Comparison of ENCODE assay signal across 14 mouse cellular contexts in genomic region chr12:103673179-103673578, GRCm38 (mm10). TPM values are rescaled to one million over a fixed set of nuclear protein-coding genes. Genes with fewer than 3 reads are reported as not detected.
A peak's percentile ranks its signal among the peaks of the same experiment; 100 is the strongest.
DNase-seq lines count a peak whose midpoint lies in the region; ATAC-seq and TF ChIP-seq lines count a peak whose summit lies in the region.
"Had no signal": no experiment of that assay in that cellular context is flagged by ENCODE, and none has a peak within 500 bp of the region (broad histone marks: within the 10 kb centered on the region; RNA-seq: fewer than 3 reads in every experiment).

No protein-coding gene starts in this region.

- 72% methylated on average over 2 of the region's 2 CpGs for WGBS in heart, adult 2 months
- WGBS in heart, embryonic 10.5 days = 92% methylated on average over 2 of the region's 2 CpGs
- 34% methylated on average over 2 of the region's 2 CpGs for WGBS in lung, embryonic 16.5 days
- WGBS in midbrain, embryonic 16.5 days = 79% methylated on average over 2 of the region's 2 CpGs

- ATAC-seq in lung, embryonic 16.5 days (ENCODE audit: low read depth) = peak; percentile 52
- no peak for ATAC-seq in frontal cortex, adult (ENCODE audit: low TSS enrichment)
- ATAC-seq in midbrain, embryonic 16.5 days = no peak

- H3K9ac ChIP-seq in heart, adult 2 months (ENCODE audit: low read depth, low read length) = no peak overlapping the region
- H3K9ac ChIP-seq in lung, embryonic 16.5 days (ENCODE audit: low read length) = no peak overlapping the region
- H3K9ac ChIP-seq in midbrain, embryonic 16.5 days (ENCODE audit: low read depth, low read length) = no peak overlapping the region
- H3K9ac ChIP-seq: hindbrain, embryonic 15.5 days; limb, embryonic 15.5 days had no signal

- no peak overlapping the region for H3K4me3 ChIP-seq in heart, adult 2 months
- H3K4me3 ChIP-seq in heart, embryonic 10.5 days = no peak overlapping the region
- no peak overlapping the region for H3K4me3 ChIP-seq in lung, embryonic 16.5 days (ENCODE audit: low read length)
- H3K4me3 ChIP-seq in midbrain, embryonic 16.5 days (ENCODE audit: low read depth, low read length) = no peak overlapping the region
- H3K4me3 ChIP-seq: hindbrain, embryonic 15.5 days; limb, embryonic 15.5 days had no signal

- TF ChIP-seq POLR2A in heart, adult 2 months (IDR thresholded peaks at IDR 0.05; ENCODE audit: insufficient read depth, low read depth, low read length) = no peak

- H3K4me1 ChIP-seq in heart, adult 2 months (ENCODE audit: control insufficient read depth, insufficient read depth, low read length) = no peaks in the 10 kb centered on the region
- peaks cover 9% of the 10 kb centered on the region; the same call in 1 of the 2 replicates for H3K4me1 ChIP-seq in heart, embryonic 10.5 days
- H3K4me1 ChIP-seq in lung, embryonic 16.5 days (replicated peaks; ENCODE audit: control insufficient read depth, insufficient read depth, low read length) = peaks cover 14% of the 10 kb centered on the region
- H3K4me1 ChIP-seq in midbrain, embryonic 16.5 days (ENCODE audit: control insufficient read depth, insufficient read depth, low read length) = no peaks in the 10 kb centered on the region
- H3K4me1 ChIP-seq: hindbrain, embryonic 15.5 days; limb, embryonic 15.5 days had no signal

- no peaks in the 10 kb centered on the region for H3K79me2 ChIP-seq in heart, adult 2 months (replicated peaks; ENCODE audit: control insufficient read depth, insufficient read depth, low read length)

- no peak overlapping the region for H3K27ac ChIP-seq in heart, adult 2 months
- no peak overlapping the region for H3K27ac ChIP-seq in heart, embryonic 10.5 days
- H3K27ac ChIP-seq in lung, embryonic 16.5 days (ENCODE audit: low read length) = no peak overlapping the region
- no peak overlapping the region for H3K27ac ChIP-seq in midbrain, embryonic 16.5 days (ENCODE audit: low read length)
- H3K27ac ChIP-seq: hindbrain, embryonic 15.5 days; limb, embryonic 15.5 days had no signal

- intact Hi-C loops in heart, adult 2 months (cut with DNase I) = no loop called here
- intact Hi-C loops in gastrocnemius, postnatal 14 days (cut with DNase I; ENCODE audit: low total_unique reads) = no loop called here
- intact Hi-C loops in left cerebral cortex, postnatal 36 days (cut with DNase I) = no loop called here

- H3K27me3 ChIP-seq in heart, adult 2 months (ENCODE audit: control insufficient read depth, insufficient read depth, low read length) = no peaks in the 10 kb centered on the region
- no peaks in the 10 kb centered on the region for H3K27me3 ChIP-seq in heart, embryonic 10.5 days (ENCODE audit: insufficient read depth, poor library complexity, severe bottlenecking)
- no peaks in the 10 kb centered on the region for H3K27me3 ChIP-seq in lung, embryonic 16.5 days (ENCODE audit: control insufficient read depth, insufficient read depth, low read depth, low read length)
- H3K27me3 ChIP-seq in midbrain, embryonic 16.5 days (ENCODE audit: control insufficient read depth, insufficient read depth, low read depth, low read length) = no peaks in the 10 kb centered on the region
- H3K27me3 ChIP-seq: hindbrain, embryonic 15.5 days; limb, embryonic 15.5 days had no signal

- DNase-seq in heart, adult 2 months = peak; percentile 33 to 47
- DNase-seq in heart, embryonic 10.5 days (ENCODE audit: low spot score) = no peak
- peak; percentile 2 for DNase-seq in 3T3-L1 (ENCODE audit: low read depth, low spot score)
- DNase-seq in gastrocnemius, postnatal 14 days = peak; percentile 38
- no peak for DNase-seq in left cerebral cortex, postnatal 36 days (ENCODE audit: low spot score in 2 of 2)
- DNase-seq: cerebellum, postnatal 25 days had no signal

- TF ChIP-seq EP300 in heart, adult 2 months (IDR thresholded peaks at IDR 0.05; ENCODE audit: insufficient read depth, low read depth, low read length) = no peak

- no peak overlapping the region for H3K4me2 ChIP-seq in lung, embryonic 16.5 days (ENCODE audit: low read depth, low read length)
- H3K4me2 ChIP-seq in midbrain, embryonic 16.5 days (ENCODE audit: low read length) = no peak overlapping the region
- H3K4me2 ChIP-seq: hindbrain, embryonic 15.5 days; limb, embryonic 15.5 days; midbrain, embryonic 11.5 days had no signal

- no peaks in the 10 kb centered on the region for H3K36me3 ChIP-seq in heart, adult 2 months (ENCODE audit: control insufficient read depth, insufficient read depth, low read length)
- no peaks in the 10 kb centered on the region for H3K36me3 ChIP-seq in heart, embryonic 10.5 days
- no peaks in the 10 kb centered on the region for H3K36me3 ChIP-seq in lung, embryonic 16.5 days (ENCODE audit: control insufficient read depth, insufficient read depth, low read length)
- H3K36me3 ChIP-seq in midbrain, embryonic 16.5 days (ENCODE audit: control insufficient read depth, insufficient read depth, low read length) = no peaks in the 10 kb centered on the region
- H3K36me3 ChIP-seq: hindbrain, embryonic 15.5 days; limb, embryonic 15.5 days had no signal

- H3K9me3 ChIP-seq in heart, embryonic 10.5 days = no peaks in the 10 kb centered on the region
- no peaks in the 10 kb centered on the region for H3K9me3 ChIP-seq in lung, embryonic 16.5 days (ENCODE audit: control insufficient read depth, low read length)
- H3K9me3 ChIP-seq in midbrain, embryonic 16.5 days (replicated peaks; ENCODE audit: control insufficient read depth, low read length, poor library complexity, severe bottlenecking) = no peaks in the 10 kb centered on the region
- H3K9me3 ChIP-seq: hindbrain, embryonic 15.5 days; limb, embryonic 15.5 days had no signal

- no peak for TF ChIP-seq CTCF in heart, adult 2 months (IDR thresholded peaks at IDR 0.05)

RNA-seq across cellular contexts. Expression of gene Serpina16, which starts 2.8 kb away (rescaled TPM):
- total RNA-seq in heart, adult 2 months (2021) = not detected
- not detected in 2 replicates for polyA plus RNA-seq in heart, adult 2 months (2012; rRNA removed)
- polyA plus RNA-seq in heart, embryonic 10.5 days (2016; fragmentation: Nextera tagmentation; extraction: Ambion mirVana) = not detected in 2 replicates
- total RNA-seq in gastrocnemius, postnatal 14 days (2021) = not detected
- not detected in 2 replicates for polyA plus RNA-seq in lung, embryonic 16.5 days (2015; fragmentation: Nextera tagmentation; extraction: Ambion mirVana)
- polyA plus RNA-seq in midbrain, embryonic 16.5 days (2015; fragmentation: Nextera tagmentation; extraction: Ambion mirVana) = not detected in 2 replicates
- not detected for total RNA-seq in left cerebral cortex, postnatal 36 days (2021)
- polyA plus RNA-seq: hindbrain, embryonic 15.5 days; limb, embryonic 15.5 days; midbrain, embryonic 11.5 days; neural tube, embryonic 14.5 days; spleen, adult 2 months had no signal

RNA-seq across cellular contexts. Expression of gene Serpina6, which starts 16.2 kb away (rescaled TPM):
- total RNA-seq in heart, adult 2 months (2021) = not detected
- 0.12 TPM in 1 of 2 replicates, not detected in the other for polyA plus RNA-seq in heart, adult 2 months (2012; rRNA removed)
- 2.7 and 78.7 TPM in 2 replicates for polyA plus RNA-seq in heart, embryonic 10.5 days (2016; fragmentation: Nextera tagmentation; extraction: Ambion mirVana)
- total RNA-seq in gastrocnemius, postnatal 14 days (2021) = not detected
- 1.9 and 17.1 TPM in 2 replicates for polyA plus RNA-seq in lung, embryonic 16.5 days (2015; fragmentation: Nextera tagmentation; extraction: Ambion mirVana)
- not detected in 2 replicates for polyA plus RNA-seq in midbrain, embryonic 16.5 days (2015; fragmentation: Nextera tagmentation; extraction: Ambion mirVana)
- total RNA-seq in left cerebral cortex, postnatal 36 days (2021) = not detected
- polyA plus RNA-seq: midbrain, embryonic 11.5 days; spleen, adult 2 months had no signal

RNA-seq across cellular contexts. Expression of gene Serpina1f, which starts 22.1 kb away (rescaled TPM):
- total RNA-seq in heart, adult 2 months (2021) = not detected
- polyA plus RNA-seq in heart, adult 2 months (2012; rRNA removed) = not detected in 2 replicates
- polyA plus RNA-seq in heart, embryonic 10.5 days (2016; fragmentation: Nextera tagmentation; extraction: Ambion mirVana) = 0.10 TPM in 1 of 2 replicates, not detected in the other
- total RNA-seq in gastrocnemius, postnatal 14 days (2021) = not detected
- not detected in 2 replicates for polyA plus RNA-seq in lung, embryonic 16.5 days (2015; fragmentation: Nextera tagmentation; extraction: Ambion mirVana)
- not detected in 2 replicates for polyA plus RNA-seq in midbrain, embryonic 16.5 days (2015; fragmentation: Nextera tagmentation; extraction: Ambion mirVana)
- total RNA-seq in left cerebral cortex, postnatal 36 days (2021) = not detected
- polyA plus RNA-seq: hindbrain, embryonic 15.5 days; limb, embryonic 15.5 days; midbrain, embryonic 11.5 days; neural tube, embryonic 14.5 days had no signal

RNA-seq across cellular contexts. Expression of gene Serpina10, which starts 41.9 kb away (rescaled TPM):
- total RNA-seq in heart, adult 2 months (2021) = not detected
- not detected in 2 replicates for polyA plus RNA-seq in heart, adult 2 months (2012; rRNA removed)
- 0.16 and 3.4 TPM in 2 replicates for polyA plus RNA-seq in heart, embryonic 10.5 days (2016; fragmentation: Nextera tagmentation; extraction: Ambion mirVana)
- total RNA-seq in gastrocnemius, postnatal 14 days (2021) = not detected
- polyA plus RNA-seq in lung, embryonic 16.5 days (2015; fragmentation: Nextera tagmentation; extraction: Ambion mirVana) = 0.49 TPM in 1 of 2 replicates, not detected in the other
- polyA plus RNA-seq in midbrain, embryonic 16.5 days (2015; fragmentation: Nextera tagmentation; extraction: Ambion mirVana) = not detected in 2 replicates
- not detected for total RNA-seq in left cerebral cortex, postnatal 36 days (2021)
- polyA plus RNA-seq: midbrain, embryonic 11.5 days; neural tube, embryonic 14.5 days had no signal

Comparison
In these comparisons a context has a peak if more than half of its experiments do, and no peak if none do; other contexts are left out.
1. DNase-seq: peak in heart, adult 2 months (2 of 2), 3T3-L1 (single experiment) and gastrocnemius, postnatal 14 days (single experiment); none in heart, embryonic 10.5 days (single experiment) and left cerebral cortex, postnatal 36 days (0 of 2).